Mouse (Mus musculus) c-Kit-positive CD71-positive TER-119-negative erythroid progenitor cells, embryonic 14.5 days (primary cell): ENCODE results near the gene Fam151a.
A peak's percentile ranks its signal among the peaks of the same experiment; 100 is the strongest.
"Not testable (repeated sequence)": the region's sequence is repeated elsewhere in the genome, so short reads cannot be mapped to it uniquely, and the experiment has no call there.

Experiments
- DNase-seq: peaks from one replicate; pipeline ENCODE4 v3.0.0-alpha.2; 2013; ENCODE audit warnings: low read depth

The Fam151a gene

GRCm38 (mm10) chr4:106733636-106734035 lies at the start of gene Fam151a:
TSS of gene Fam151a (plus strand) at chr4:106733889.
- no peak for DNase-seq

- no peak for DNase-seq
Observed at GRCm38 (mm10) chr4:106688636-106689296, 44.9 kb upstream of the Fam151a start.

- no peak for DNase-seq
Observed at GRCm38 (mm10) chr4:106693841-106694430, 39.8 kb upstream of the Fam151a start.

DNA sequence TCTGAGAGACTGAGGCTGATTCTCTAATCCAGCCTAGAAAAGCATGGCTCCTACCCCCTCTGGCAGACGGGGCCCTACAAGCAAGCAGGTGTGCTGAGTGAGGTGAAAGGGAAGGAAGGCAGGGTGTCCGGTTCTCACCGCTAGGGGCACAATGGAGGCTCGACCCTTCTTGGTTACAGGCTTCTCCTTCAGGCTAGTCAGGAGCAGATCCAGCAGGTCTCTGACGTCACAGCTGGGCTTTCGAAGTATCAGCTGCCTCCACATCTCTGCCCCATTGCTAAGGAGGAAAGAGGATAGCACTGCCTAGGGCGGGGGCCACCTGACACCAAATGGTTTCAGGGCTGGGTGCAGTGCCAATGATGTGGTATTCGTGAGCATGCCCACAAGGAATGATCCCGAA lies 33.7 kb upstream of the Fam151a start:
- DNase-seq = no peak

DNA sequence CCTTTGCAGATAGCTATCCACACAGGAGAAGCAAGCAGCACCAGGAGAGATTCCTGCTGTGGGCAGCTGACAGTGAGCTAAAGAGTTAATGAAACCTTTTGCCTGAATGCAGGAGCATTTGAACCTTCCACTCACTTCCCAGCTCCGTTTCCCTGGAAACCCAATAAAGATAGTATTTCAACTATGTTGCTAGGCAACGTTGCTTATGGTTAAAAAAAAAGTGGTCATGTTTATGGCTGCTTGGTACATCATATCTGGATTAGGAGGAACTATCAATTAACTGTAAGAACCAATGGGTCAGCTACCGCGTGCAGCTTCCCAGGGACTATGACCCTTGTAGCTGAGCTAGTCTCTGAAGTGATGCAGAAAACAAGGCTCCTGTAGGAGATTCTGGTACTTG lies 32.9 kb upstream of the Fam151a start:
- no peak for DNase-seq

GRCm38 (mm10) chr4:106703956-106704355 lies 29.7 kb upstream of the Fam151a start:
- no peak for DNase-seq

DNA sequence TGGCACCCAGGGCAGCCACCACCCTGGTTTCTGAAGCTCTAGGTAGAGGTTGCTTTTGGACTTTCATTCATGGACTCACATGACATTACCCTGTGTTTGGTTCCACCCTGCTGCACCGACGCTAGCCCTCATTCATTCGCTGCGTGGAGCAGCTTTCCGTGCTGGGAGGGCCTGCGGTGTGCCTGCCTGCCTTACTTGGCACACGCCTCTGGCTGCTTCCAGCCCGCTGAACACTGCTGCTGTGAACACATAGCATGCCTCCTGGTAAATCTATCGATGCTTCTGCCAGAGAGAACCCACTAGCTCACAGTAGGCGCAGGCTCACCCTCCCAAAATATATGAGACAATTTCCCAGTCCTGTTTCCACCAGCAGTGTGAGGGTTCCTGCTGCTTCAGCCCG lies 29.3 kb upstream of the Fam151a start:
- no peak for DNase-seq

GRCm38 (mm10) chr4:106705096-106705665 lies 28.5 kb upstream of the Fam151a start:
- no peak for DNase-seq

DNA sequence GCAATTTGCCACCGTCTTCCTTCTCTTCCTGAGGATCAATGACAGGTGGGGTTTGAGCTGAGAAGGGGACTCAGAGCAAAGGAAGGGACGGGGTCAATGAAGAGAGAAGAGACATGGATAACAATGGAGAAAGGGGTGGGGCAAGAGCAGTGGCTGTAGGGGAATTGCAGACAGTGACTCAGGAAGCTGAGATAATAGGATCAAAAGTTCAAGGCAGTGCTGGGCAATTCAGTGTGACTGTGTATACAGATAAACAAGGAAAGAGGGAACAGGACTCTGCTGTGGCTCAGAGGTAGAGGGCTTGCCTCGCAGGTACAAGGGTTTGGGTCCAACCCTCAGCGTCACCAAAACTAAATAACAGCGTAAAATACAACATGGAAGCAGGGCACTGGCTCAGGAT lies 25.7 kb upstream of the Fam151a start:
- DNase-seq = no peak

DNA sequence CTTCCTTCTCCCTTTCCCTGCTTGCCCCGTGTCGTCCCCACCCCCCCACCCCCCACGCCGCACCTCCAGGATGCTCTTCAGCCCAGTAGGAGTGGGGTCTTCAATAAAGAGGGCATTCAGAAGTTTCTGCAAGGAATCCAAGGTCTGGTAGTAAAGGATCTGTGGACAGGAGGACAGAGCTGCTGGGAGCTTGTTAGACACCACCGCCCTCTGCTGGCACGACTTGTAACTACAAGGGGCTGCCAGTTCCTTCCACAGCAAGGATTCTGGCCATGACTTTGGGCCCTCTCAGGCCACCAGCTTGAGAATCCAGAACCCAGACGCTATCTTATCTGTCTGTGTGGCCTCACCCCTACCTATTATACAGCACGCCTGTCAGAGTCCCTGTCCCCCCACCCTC lies 25.3 kb upstream of the Fam151a start:
- peak; percentile 38 for DNase-seq

GRCm38 (mm10) chr4:106713622-106714021 lies 20.1 kb upstream of the Fam151a start:
- DNase-seq = no peak

DNA sequence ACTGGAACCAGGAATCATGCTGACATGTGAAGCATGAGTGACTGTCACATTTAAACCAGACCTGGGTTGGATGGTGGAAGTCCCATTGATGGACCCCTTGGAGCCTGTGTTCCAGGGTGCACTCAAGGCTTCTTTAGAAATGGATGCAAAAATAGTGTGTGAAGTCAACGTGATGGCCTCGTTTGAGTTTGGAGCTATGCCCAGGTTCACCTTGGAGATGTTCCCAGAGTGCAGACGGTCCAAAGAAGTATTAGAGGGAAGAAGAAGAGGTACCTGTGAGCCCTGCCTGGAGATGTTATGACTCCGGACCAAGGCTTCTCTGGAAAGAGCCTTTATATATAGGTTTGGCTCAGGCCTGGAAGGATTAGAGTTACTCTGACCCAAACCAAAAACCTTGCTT lies 13.1 kb upstream of the Fam151a start:
- no peak for DNase-seq

- no peak for DNase-seq
Observed at GRCm38 (mm10) chr4:106730814-106731213, 2.9 kb upstream of the Fam151a start, which contains the start of gene Mroh7. TSS of gene Mroh7 (minus strand) at chr4:106730925.

GRCm38 (mm10) chr4:106736884-106737283 lies 3.2 kb downstream of the Fam151a start:
- not testable (repeated sequence) for DNase-seq

GRCm38 (mm10) chr4:106737904-106738303 lies 4.2 kb downstream of the Fam151a start:
- DNase-seq = no peak

DNA sequence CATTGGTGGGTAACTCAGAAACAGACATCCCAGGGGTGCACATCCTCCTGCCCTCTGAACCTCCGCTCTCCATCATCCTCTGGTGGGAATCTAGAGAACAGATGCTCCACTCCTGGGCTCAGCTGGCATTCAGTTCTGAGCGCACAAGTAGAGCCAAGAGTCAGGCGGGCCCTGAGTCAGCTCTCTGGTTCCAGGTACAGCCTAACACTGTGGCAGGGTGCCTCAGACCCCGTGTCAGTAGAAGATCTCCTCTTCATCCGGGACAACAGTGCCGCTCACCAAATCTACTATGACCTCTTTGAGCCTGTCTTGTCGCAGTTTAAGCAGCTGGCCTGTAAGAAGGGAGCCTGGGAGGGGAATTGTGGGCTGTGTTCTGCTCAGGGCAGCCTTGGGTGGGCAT lies 12.2 kb downstream of the Fam151a start:
- DNase-seq = no peak

GRCm38 (mm10) chr4:106747001-106747580 lies 13.4 kb downstream of the Fam151a start:
- DNase-seq = no peak

GRCm38 (mm10) chr4:106749699-106750098 lies 16.0 kb downstream of the Fam151a start:
- DNase-seq = peak; percentile 46

DNA sequence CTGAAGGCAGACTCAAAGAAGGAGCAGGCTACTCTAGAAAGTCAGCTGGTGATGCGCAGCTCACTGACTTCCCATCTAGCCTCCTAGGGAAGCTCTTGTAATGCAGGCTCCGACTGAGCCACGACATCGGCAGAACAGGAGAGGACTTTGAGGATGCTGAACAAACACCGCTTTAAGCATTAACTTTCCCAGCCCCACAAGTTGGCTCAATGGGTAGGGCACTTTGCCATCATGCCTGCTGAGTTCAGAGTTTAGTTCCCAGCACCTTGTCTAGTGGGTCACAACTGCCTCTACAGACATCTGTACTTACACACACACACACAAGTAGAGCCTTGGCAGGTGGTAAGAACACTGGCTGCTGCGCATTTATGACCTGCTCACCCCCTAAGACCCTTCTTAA lies 18.0 kb downstream of the Fam151a start:
- no peak for DNase-seq

GRCm38 (mm10) chr4:106764166-106764565 lies 30.5 kb downstream of the Fam151a start:
- DNase-seq = no peak

GRCm38 (mm10) chr4:106769306-106769705 lies 35.6 kb downstream of the Fam151a start:
- DNase-seq = no peak

DNA sequence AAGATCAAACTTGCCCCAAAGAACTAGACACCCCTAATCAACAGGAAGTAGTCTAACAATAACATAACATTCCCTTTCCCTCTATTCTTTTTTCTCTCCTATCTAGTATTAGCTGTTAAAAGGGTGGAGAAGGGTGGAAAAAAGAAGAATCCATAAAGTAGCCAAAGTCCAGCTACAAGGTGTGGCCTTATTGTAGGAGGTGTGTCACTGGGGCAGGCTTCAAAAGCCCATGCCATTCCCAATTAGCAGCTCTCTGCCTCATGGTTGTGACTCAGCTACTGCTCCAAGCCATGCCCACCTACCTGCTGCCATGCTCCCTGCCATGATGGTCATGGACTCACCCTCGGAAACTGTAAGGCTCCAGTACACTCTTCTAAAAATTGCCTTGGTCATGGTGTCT lies 38.9 kb downstream of the Fam151a start:
- no peak for DNase-seq

GRCm38 (mm10) chr4:106775767-106776166 lies 42.1 kb downstream of the Fam151a start:
- DNase-seq = not testable (repeated sequence)
